Mouse (Mus musculus): ENCODE data around the gene Mars. TPM values are rescaled to one million over a fixed set of nuclear protein-coding genes. Genes with fewer than 3 reads are reported as not detected.
A peak's percentile ranks its signal among the peaks of the same experiment; 100 is the strongest.

Mars gene
- total RNA-seq, 2 experiments from 2014 or later: 105 to 221 TPM

DNA sequence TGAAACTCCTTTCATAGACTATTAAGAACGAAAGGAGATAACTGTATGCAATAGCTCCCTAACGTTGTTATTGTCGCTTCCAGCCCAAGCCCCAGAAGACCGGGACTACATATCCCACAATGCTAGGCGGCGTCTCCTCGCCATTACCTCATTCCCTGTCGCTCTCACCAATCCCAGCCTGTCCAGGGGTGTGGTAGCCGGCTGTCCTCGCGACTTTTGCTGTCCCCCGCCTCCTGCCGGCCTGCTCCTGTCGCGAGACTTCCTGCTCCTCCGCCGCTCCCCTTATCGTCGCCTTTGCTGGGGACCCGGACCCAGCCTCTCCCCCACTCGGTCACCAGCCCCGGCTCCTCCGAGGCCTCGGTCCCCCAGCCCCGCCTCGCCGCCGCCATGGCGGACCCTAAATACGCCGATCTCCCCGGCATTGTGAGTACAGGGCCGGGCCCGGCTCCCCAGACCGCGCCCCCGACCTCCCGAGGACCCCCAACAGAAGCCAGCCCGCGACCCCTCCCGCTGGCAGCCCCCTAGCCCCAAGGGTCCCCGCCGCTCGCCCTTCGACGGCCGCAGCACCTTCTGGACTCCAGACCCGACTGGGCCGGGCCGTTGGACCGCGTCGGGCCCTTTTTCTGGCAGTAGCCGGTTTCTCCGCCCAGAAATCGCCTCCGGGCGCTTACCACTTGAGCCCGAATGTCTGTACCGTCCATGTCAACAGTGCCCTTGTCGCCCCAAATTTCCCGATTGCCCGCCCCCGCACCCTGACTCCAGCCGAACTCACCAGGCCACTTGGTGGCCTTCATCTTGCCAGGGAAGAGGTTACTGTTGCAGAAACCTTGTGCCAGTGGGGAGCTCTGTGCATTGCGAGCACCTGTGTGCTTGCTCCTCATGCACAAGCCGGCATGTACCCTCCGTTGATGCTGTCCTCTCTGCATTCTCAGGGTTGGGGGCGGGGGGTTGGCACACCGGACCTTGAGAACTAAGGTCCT, 45.2 kb downstream of the Mars start, which contains the start of gene Dctn2:
TSS of gene Dctn2 (plus strand) at position 257 of the 980 bp plus-strand sequence.
- peak; percentile 97 for ATAC-seq (replicated peaks; ENCODE audit: poor library complexity, severe bottlenecking)

DNA sequence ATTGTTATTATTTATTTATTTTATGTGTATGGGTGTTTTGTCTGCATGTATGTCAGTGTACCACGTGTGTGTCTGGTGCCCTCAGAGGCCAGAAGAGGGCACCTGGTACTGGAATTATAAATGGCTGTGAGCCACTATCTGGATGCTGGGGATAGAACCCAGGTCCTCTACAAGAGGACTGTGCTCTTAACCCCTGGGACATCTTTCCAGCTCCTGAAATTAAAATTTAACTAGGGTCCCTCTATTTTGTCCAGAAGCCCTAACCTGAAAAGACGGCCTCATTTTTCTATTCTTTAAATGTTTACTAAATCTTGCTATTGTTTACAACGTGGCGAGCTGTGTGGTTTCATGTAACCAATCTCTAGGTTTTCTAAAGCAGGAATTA, 45.9 kb downstream of the Mars start:
- no peak for ATAC-seq (replicated peaks; ENCODE audit: poor library complexity, severe bottlenecking)

DNA sequence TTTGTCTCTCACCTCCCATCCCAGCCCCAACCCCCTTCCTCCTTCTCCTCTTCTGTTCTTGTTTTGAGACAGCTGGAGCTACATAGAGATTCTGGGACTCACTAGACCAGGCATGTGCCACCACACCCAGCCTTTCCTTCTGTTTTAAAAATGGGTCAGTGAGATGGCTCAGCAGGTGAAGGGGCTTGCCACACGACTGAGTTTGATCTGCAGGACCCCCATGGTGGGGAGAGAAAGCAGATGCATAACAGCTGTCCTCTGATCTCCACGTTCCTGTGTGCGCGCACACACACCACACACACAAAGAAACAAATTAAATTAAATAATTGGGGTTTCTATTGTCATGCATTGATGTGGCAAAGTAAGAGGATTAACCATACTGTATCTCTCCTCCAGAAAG, 46.6 kb downstream of the Mars start:
- no peak for ATAC-seq (replicated peaks; ENCODE audit: poor library complexity, severe bottlenecking)

DNA sequence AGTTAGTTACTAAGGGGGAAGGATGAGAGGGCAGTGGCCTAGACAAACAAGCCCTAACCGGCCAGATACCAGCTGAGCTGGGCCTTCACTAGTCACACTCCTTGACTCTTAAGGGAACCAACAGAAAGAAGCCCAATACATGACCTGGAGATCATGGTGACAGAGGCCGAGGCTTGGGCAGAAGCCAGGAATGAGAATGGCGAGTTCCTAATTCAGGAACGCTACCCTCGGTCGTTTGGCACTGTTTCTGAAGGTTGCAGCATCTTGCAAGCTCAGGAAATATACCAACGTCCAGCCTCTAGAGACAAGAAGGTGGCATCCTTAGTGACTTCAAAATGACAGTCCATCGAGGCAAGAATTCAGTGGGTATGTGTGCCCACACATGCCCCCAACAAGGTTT, 47.2 kb downstream of the Mars start:
- ATAC-seq (replicated peaks; ENCODE audit: poor library complexity, severe bottlenecking): no peak

DNA sequence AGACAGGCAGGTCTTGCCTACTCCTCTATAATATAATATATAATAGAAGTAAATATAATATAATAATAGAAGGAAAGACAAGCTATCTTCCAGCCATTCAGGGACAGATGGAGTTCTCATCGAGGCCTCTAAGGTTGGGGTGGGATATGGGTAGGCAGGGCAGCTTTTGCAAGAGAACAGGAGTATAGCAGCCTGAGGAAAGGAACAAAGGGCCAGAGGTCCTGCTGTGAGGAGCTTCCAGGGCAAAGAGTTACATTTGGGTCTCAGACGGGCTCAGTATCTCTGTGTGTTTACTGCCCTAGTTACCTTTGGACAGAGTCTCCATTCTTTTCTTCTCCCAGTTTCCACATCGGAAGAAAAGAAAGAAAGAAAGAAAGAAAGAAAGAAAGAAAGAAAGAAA, 48.0 kb downstream of the Mars start:
- no peak for ATAC-seq (replicated peaks; ENCODE audit: poor library complexity, severe bottlenecking)

DNA sequence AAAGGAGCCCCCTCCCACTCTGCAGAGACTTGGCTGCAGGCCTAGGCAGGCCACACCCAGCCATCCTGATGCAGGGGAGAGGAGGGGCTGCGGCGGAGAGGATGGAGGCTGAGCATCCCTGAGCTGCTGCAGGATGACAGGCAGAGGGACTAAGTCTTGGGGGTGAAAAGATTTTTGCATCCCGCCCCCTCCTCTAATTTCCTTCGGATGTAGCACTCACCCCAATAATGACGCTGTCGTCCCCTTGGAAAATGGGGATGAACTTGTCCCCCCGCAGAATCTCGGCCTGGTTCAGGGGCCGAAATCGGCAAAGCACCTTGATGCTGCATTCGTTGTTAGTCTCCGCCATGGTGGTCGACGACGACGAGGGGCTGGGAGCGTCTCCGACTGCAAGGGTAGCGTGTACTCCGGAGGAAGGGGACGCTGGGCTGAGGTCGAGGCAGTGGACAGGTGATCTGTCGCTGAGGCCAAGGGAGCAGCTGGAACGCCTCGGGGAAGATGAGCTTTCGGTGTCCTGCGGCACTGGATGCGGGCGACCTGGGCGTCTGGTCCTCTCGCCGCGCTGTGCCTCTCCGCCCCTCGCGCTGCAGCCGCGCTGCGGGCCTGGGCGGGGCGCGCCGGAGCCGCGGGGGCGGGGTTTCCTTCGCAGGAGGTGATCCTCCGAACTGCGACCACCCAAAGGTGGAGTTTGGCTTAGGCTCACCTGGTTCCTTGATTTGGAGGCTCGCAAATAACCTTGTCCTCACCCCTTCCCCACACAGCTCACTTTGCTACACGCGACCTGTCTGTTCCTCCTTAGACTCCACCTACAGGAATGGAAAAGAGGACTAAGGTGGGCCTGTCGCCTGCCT, 48.8 kb downstream of the Mars start, which contains the start of gene Kif5a:
TSS of gene Kif5a (minus strand) at position 801 of the 851 bp plus-strand sequence.
- 0 out of 2 replicates have a peak, but pooled peaks have one; percentile 9 for ATAC-seq (replicated peaks; ENCODE audit: poor library complexity, severe bottlenecking)

DNA sequence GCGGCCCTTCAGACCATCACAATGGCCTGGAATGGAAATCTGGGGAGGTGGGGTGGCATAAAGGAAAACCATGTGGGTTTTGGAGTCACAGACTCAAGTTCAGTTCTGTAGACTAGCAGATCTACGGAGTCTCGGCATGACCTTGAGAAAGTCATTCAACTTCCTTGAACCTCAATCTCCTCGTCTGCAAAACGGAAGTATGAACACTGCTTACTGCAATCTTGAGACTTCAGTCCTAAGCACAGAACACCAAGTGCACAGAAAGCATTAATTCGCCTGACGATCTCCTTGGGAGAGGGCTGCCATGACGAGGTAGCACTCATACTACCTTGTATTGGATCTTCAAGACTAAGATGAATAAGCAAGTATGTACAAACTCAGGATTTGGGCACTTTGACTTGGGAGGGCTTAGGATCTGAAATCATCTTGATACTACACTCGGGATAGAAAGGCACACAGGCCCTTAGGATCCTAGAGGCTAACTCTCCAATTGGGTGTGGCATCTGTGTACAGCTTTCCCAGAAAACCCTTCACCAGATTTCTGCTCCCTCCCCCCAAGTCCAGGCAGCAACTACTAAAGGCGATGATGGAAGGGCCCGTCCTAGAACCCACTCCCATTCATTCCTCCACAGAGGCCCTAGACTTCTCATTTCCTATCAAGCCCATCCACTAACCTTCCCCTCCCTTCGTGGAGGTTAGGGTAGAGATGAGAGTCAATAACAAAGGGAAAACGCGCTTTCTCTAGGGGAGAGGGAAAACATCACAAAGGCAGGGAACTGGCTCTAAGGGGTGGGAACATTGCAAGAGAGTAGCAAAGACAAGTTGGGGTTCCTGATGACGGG, 49.7 kb downstream of the Mars start:
- no peak for ATAC-seq (replicated peaks; ENCODE audit: poor library complexity, severe bottlenecking)

DNA sequence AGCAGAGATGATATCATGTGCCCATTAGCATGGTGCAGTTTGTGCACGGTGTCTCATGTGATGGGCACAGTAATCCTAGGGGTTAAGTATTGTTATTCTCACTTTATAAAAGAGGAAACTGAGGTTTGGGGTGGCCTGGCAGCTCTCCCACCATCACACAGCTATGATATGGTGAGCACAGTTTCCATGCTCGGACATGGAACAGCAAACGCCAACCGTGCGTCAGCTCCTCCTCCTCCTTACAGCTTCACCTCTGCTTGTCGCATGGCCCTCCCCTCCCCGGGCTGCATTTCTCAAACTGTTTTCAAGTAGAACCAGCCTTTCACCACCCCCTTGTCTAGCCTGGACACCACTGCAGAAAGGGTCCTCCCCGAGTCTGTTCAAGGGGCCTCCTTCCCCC, 53.1 kb downstream of the Mars start:
- peak; percentile 42; the same call in 1 of the 2 replicates for ATAC-seq (replicated peaks; ENCODE audit: poor library complexity, severe bottlenecking)

DNA sequence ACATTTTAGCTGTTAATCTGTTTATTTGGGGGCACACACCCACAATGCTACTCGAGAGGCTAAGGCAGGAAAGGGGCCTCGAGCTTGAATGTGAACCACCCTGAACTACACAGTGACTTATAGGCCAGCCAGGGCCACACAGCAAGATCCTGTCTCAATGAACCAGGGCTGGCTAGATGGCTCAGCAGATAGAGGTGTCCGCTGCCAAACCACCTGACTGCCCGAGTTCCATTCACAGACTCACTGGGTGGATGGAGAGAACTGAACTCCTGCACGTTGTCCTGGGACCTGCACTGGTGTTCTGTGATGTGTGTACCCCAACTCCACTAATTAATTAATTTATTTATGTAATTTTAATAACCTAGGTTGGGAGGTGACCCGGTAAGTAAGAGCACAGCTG, 53.8 kb downstream of the Mars start:
- no peak for ATAC-seq (replicated peaks; ENCODE audit: poor library complexity, severe bottlenecking)

DNA sequence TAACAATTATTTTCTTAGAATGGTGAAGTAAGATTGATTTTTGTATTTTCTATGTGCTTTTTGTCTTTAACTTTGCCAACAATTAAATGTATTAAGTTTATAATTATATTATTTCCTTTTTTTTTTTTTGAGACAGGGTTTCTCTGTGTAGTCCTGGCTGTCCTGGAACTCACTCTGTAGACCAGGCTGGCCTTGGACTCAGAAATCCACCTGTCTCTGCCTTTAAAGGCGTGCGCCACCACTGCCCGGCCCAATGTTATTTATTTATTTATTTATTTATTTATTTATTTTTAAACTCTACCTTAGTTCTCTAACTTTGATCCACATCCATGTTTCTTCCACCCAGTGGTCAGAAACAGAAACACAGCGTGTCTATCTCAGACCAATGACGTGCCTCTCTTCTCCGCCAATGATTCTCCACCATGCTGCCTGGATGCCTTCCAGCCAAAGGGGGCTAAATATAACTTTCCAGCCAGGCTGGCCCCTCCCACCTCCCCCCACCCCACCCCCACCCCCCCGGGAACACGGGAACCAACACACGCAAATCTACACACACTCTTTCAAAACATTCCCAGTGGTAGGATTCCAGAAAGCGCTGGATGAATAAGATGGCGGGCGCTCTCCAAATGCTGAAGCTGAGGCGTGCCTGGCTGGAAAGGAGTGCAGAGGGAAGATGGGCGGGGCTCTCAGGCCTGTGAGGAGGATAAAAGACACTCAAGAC, 55.8 kb downstream of the Mars start:
- no peak; the same call in 1 of the 2 replicates for ATAC-seq (replicated peaks; ENCODE audit: poor library complexity, severe bottlenecking)

DNA sequence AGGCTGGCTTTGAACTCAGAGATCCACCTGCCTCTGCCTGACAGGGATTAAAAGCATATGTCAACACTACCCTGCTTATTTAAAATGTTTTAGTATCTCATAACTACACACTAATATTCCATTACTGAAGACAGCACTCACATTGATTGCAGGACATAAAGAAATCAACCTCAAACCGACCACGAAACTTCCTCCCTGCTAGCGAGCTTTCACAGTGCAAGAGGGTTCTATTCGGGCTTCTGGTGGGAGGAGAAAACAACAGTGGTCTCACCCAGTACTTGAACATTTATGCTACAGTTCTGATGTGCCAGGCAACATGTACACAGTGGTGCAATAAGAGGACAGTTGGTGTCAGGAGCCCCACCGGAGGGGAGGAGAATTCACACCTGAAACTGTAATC, 60.8 kb downstream of the Mars start:
- ATAC-seq (replicated peaks; ENCODE audit: poor library complexity, severe bottlenecking): peak; percentile 53

Other genes with a start within 250 kb of the Mars start
- 721 and 802 TPM in 2 replicates for gene Cdk4, start 248.3 kb downstream of the Mars start, total RNA-seq (2014; fragmentation: Nextera tagmentation)
- gene Cdk4, start 248.3 kb downstream of the Mars start, total RNA-seq (2017): 568 and 716 TPM in 2 replicates
- gene Tspan31, start 241.5 kb downstream of the Mars start, total RNA-seq (2014; fragmentation: Nextera tagmentation): 92.4 and 102 TPM in 2 replicates
- gene Tspan31, start 241.5 kb downstream of the Mars start, total RNA-seq (2017): 82.5 and 82.6 TPM in 2 replicates
- gene Agap2, start 236.5 kb downstream of the Mars start, total RNA-seq (2014; fragmentation: Nextera tagmentation): 26.3 and 27.2 TPM in 2 replicates
- gene Agap2, start 236.5 kb downstream of the Mars start, total RNA-seq (2017): 18.8 and 34.4 TPM in 2 replicates
- 73.3 and 80.0 TPM in 2 replicates for gene Os9, start 190.7 kb downstream of the Mars start, total RNA-seq (2014; fragmentation: Nextera tagmentation)
- 202 and 218 TPM in 2 replicates for gene Os9, start 190.7 kb downstream of the Mars start, total RNA-seq (2017)
- 288 and 308 TPM in 2 replicates for gene B4galnt1, start 146.6 kb downstream of the Mars start, total RNA-seq (2014; fragmentation: Nextera tagmentation)
- gene B4galnt1, start 146.6 kb downstream of the Mars start, total RNA-seq (2017): 141 and 161 TPM in 2 replicates
- gene Slc26a10, start 131.1 kb downstream of the Mars start, total RNA-seq (2014; fragmentation: Nextera tagmentation): 0.15 TPM in 1 of 2 replicates, not detected in the other
- 0.26 and 0.88 TPM in 2 replicates for gene Slc26a10, start 131.1 kb downstream of the Mars start, total RNA-seq (2017)
- gene Arhgef25, start 121.7 kb downstream of the Mars start, total RNA-seq (2014; fragmentation: Nextera tagmentation): 3.2 TPM in 1 of 2 replicates, not detected in the other
- 0.15 and 0.95 TPM in 2 replicates for gene Arhgef25, start 121.7 kb downstream of the Mars start, total RNA-seq (2017)
- gene Dtx3, start 116.1 kb downstream of the Mars start, total RNA-seq (2014; fragmentation: Nextera tagmentation): 51.9 and 54.4 TPM in 2 replicates
- 17.9 and 19.9 TPM in 2 replicates for gene Dtx3, start 116.1 kb downstream of the Mars start, total RNA-seq (2017)
- gene Pip4k2c, start 100.2 kb downstream of the Mars start, total RNA-seq (2014; fragmentation: Nextera tagmentation): 12.1 and 13.6 TPM in 2 replicates
- 7.6 and 13.8 TPM in 2 replicates for gene Pip4k2c, start 100.2 kb downstream of the Mars start, total RNA-seq (2017)
- gene Kif5a, start 48.4 kb downstream of the Mars start, total RNA-seq (2014; fragmentation: Nextera tagmentation): 1.4 TPM in 1 of 2 replicates, not detected in the other
- gene Kif5a, start 48.4 kb downstream of the Mars start, total RNA-seq (2017): 0.30 and 0.31 TPM in 2 replicates
- gene Dctn2, start 45.4 kb downstream of the Mars start, total RNA-seq (2014; fragmentation: Nextera tagmentation): 62.3 and 72.1 TPM in 2 replicates
- gene Dctn2, start 45.4 kb downstream of the Mars start, total RNA-seq (2017): 80.4 and 83.9 TPM in 2 replicates
- gene Mbd6, start 22.8 kb downstream of the Mars start, total RNA-seq (2014; fragmentation: Nextera tagmentation): 53.3 and 72.1 TPM in 2 replicates
- gene Mbd6, start 22.8 kb downstream of the Mars start, total RNA-seq (2017): 4.1 TPM in 2 replicates
- 46.0 and 53.1 TPM in 2 replicates for gene Arhgap9, start 10.2 kb upstream of the Mars start, total RNA-seq (2014; fragmentation: Nextera tagmentation)
- 34.7 and 51.8 TPM in 2 replicates for gene Arhgap9, start 10.2 kb upstream of the Mars start, total RNA-seq (2017)
- not detected in 2 replicates for gene Gli1, start 30.2 kb upstream of the Mars start, total RNA-seq (2014; fragmentation: Nextera tagmentation)
- not detected in 2 replicates for gene Gli1, start 30.2 kb upstream of the Mars start, total RNA-seq (2017)
- not detected in 2 replicates for gene Inhbe, start 42.6 kb upstream of the Mars start, total RNA-seq (2014; fragmentation: Nextera tagmentation)
- gene Inhbe, start 42.6 kb upstream of the Mars start, total RNA-seq (2017): not detected in 2 replicates
- gene Inhbc, start 58.6 kb upstream of the Mars start, total RNA-seq (2014; fragmentation: Nextera tagmentation): not detected in 2 replicates
- gene Inhbc, start 58.6 kb upstream of the Mars start, total RNA-seq (2017): not detected in 2 replicates
- gene R3hdm2, start 68.5 kb upstream of the Mars start, total RNA-seq (2014; fragmentation: Nextera tagmentation): 50.6 and 56.7 TPM in 2 replicates
- gene R3hdm2, start 68.5 kb upstream of the Mars start, total RNA-seq (2017): 25.1 and 44.5 TPM in 2 replicates
- gene Stac3, start 189.9 kb upstream of the Mars start, total RNA-seq (2014; fragmentation: Nextera tagmentation): 0.90 TPM in 1 of 2 replicates, not detected in the other
- gene Stac3, start 189.9 kb upstream of the Mars start, total RNA-seq (2017): 0.13 and 0.26 TPM in 2 replicates
- 1.2 TPM in 1 of 2 replicates, not detected in the other for gene Ndufa4l2, start 203.2 kb upstream of the Mars start, total RNA-seq (2014; fragmentation: Nextera tagmentation)
- gene Ndufa4l2, start 203.2 kb upstream of the Mars start, total RNA-seq (2017): not detected in 2 replicates
- gene Shmt2, start 210.7 kb upstream of the Mars start, total RNA-seq (2014; fragmentation: Nextera tagmentation): 126 and 187 TPM in 2 replicates
- 102 and 103 TPM in 2 replicates for gene Shmt2, start 210.7 kb upstream of the Mars start, total RNA-seq (2017)
- not detected in 2 replicates for gene Nxph4, start 222.8 kb upstream of the Mars start, total RNA-seq (2014; fragmentation: Nextera tagmentation)
- not detected in 2 replicates for gene Nxph4, start 222.8 kb upstream of the Mars start, total RNA-seq (2017)

Data from granulocyte monocyte progenitor cell, adult 5-6 weeks (primary cell).